Mouse (Mus musculus) heart, embryonic 15.5 days (tissue): ENCODE data around the gene Plk2. TPM values are rescaled to one million over a fixed set of nuclear protein-coding genes. Genes with fewer than 3 reads are reported as not detected.

ENCODE experiments used
- ATAC-seq: fragments of 200-750 bp; cut with Nextera tagmentation; replicated peaks from 2 replicates; pipeline ENCODE4 v1.8.0; 2017; ENCODE audit warnings: low read depth, moderate TSS enrichment; ENCODE audit not compliant: insufficient number of reproducible peaks, insufficient read depth, low FRiP score
- H3K27ac ChIP-seq: fragments of 300-500 bp; sonication (generic); 2 replicates; pipeline ENCODE4 v1.5.1; 2015; ENCODE audit warnings: mild to moderate bottlenecking, inconsistent platforms
- H3K27me3 ChIP-seq: fragments of 300-500 bp; sonication (generic); 2 replicates; pipeline ENCODE4 v1.6.1; 2015; ENCODE audit warnings: inconsistent platforms
- H3K36me3 ChIP-seq: fragments of 300-500 bp; sonication (generic); 2 replicates; pipeline ENCODE4 v1.6.1; 2015; ENCODE audit warnings: mild to moderate bottlenecking, inconsistent platforms
- H3K4me1 ChIP-seq: fragments of 300-500 bp; sonication (generic); replicated peaks from 2 replicates; pipeline ENCODE4 v1.6.1; 2015; ENCODE audit warnings: inconsistent platforms
- H3K4me2 ChIP-seq: fragments of 300-500 bp; sonication (generic); 2 replicates; pipeline ENCODE4 v1.6.1; 2015; ENCODE audit warnings: inconsistent platforms, mild to moderate bottlenecking, moderate library complexity
- H3K4me3 ChIP-seq: fragments of 300-500 bp; sonication (generic); 2 replicates; pipeline ENCODE4 v1.5.1; 2015; ENCODE audit warnings: mild to moderate bottlenecking, inconsistent platforms
- H3K9ac ChIP-seq: fragments of 300-500 bp; sonication (generic); 2 replicates; pipeline ENCODE4 v1.6.1; 2015; ENCODE audit warnings: mild to moderate bottlenecking, inconsistent platforms
- H3K9me3 ChIP-seq: fragments of 300-500 bp; sonication (generic); replicated peaks from 2 replicates; pipeline ENCODE4 v1.6.1; 2016; ENCODE audit warnings: inconsistent platforms
- WGBS: fragments of 180-500 bp; shearing (Covaris S2); methylation state at CpG from one replicate; pipeline ENCODE4 v1.1.7; 2015; ENCODE audit warnings: mixed read lengths; 5-methylcytosine and 5-hydroxymethylcytosine counted together
- polyA plus RNA-seq: library from polyadenylated mRNA; unstranded; fragments of >200 nt; fragmentation: Nextera tagmentation; extraction: Ambion mirVana; gene quantifications from 2 replicates; pipeline ENCODE4 v1.2.1, GENCODE M21; 2015

Gene Plk2
- polyA plus RNA-seq, 1 experiment from 2014 or later, result 102 TPM

DNA sequence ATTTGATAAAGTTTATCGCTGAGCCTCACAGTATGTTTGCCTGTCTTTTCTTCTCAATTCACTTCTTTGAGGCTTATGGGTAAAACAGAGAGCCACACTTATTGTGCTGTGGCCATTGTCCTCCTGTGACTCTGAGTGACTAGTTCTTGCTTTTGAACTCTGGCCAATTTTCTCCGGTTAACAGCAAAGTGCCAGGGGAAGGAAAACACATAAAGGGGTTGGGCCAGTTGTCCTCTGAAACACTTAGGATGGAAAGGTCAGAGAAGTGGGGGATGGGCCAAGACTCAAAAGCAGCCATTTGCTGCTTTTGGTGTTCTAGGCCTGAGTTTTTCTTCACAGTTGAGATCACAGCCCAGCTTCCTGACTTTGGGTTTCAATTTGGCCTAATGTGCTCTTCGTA lies 50.0 kb downstream of the Plk2 start:
- H3K4me3 ChIP-seq, result no peak overlapping the region
- ATAC-seq, result no peak
- peak overlapping the region; percentile 48 for H3K27ac ChIP-seq
- no peaks in the 10 kb centered on the region for H3K27me3 ChIP-seq
- no peaks in the 10 kb centered on the region for H3K9me3 ChIP-seq
- no peaks in the 10 kb centered on the region for H3K36me3 ChIP-seq
- WGBS, result 33% methylated on average over 3 of the region's 3 CpGs
- peaks cover 16% of the 10 kb centered on the region for H3K4me1 ChIP-seq
- no peak overlapping the region for H3K9ac ChIP-seq
- H3K4me2 ChIP-seq, result no peak overlapping the region

DNA sequence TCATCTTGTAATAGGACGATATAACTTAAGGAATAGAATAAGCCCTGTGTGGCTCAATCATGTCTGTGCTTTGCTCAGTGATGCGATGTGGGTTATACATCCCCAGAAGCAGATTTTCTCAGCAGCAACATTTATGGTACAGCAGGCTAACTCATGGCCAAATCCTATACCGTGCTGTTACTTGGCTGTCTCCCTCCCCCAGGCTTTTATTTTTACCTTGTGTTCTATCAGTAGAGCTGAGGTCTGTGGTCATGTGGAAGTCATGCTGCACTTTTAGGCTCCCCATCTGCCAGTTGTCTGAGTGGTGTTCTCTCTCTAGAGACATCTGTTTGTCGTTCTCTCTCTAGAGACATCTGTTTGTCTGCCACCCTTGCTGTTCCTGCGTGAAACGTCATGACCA lies 51.6 kb downstream of the Plk2 start:
- H3K27me3 ChIP-seq, result no peaks in the 10 kb centered on the region
- no peak overlapping the region for H3K4me2 ChIP-seq
- no peaks in the 10 kb centered on the region for H3K9me3 ChIP-seq
- H3K36me3 ChIP-seq, result no peaks in the 10 kb centered on the region
- 68% methylated on average over 6 of the region's 6 CpGs for WGBS
- H3K4me1 ChIP-seq, result peaks cover 16% of the 10 kb centered on the region
- H3K27ac ChIP-seq, result no peak overlapping the region
- no peak for ATAC-seq
- H3K9ac ChIP-seq, result no peak overlapping the region
- H3K4me3 ChIP-seq, result no peak overlapping the region

DNA sequence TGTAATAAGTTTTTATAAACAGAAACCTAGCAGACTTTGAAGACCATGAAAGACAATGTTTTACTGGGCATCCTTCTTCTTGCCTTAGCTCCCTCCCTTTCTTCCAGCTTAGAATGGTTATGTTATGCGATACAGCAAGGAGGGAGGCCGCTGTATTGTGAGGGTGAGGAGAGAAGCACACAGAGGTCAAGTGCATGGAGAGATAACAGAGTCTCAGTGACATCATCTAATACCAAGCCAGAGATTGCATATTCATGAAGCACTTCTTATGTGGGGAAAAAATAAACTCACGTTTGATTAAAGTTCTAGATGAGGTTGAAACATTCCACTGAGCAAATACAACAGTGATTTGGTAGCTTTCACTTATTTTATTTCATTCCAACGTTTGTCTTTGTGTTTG lies 55.2 kb downstream of the Plk2 start:
- no peak overlapping the region for H3K4me3 ChIP-seq
- H3K9ac ChIP-seq, result no peak overlapping the region
- no peaks in the 10 kb centered on the region for H3K27me3 ChIP-seq
- H3K4me1 ChIP-seq, result peaks cover 4% of the 10 kb centered on the region
- no peak overlapping the region for H3K4me2 ChIP-seq
- no peaks in the 10 kb centered on the region for H3K36me3 ChIP-seq
- no peak overlapping the region for H3K27ac ChIP-seq
- no peak for ATAC-seq
- H3K9me3 ChIP-seq, result no peaks in the 10 kb centered on the region
- WGBS, result 34% methylated on average over 4 of the region's 4 CpGs

Other genes starting within 250 kb of the Plk2 start
- gene Rab3c, start 114.0 kb upstream of the Plk2 start, polyA plus RNA-seq, result 0.25 and 1.6 TPM in 2 replicates
- gene Gapt, start 37.8 kb upstream of the Plk2 start, polyA plus RNA-seq, result 0.14 and 0.27 TPM in 2 replicates